Mouse (Mus musculus): Measurements from ENCODE around the gene Cks1b.

DNA sequence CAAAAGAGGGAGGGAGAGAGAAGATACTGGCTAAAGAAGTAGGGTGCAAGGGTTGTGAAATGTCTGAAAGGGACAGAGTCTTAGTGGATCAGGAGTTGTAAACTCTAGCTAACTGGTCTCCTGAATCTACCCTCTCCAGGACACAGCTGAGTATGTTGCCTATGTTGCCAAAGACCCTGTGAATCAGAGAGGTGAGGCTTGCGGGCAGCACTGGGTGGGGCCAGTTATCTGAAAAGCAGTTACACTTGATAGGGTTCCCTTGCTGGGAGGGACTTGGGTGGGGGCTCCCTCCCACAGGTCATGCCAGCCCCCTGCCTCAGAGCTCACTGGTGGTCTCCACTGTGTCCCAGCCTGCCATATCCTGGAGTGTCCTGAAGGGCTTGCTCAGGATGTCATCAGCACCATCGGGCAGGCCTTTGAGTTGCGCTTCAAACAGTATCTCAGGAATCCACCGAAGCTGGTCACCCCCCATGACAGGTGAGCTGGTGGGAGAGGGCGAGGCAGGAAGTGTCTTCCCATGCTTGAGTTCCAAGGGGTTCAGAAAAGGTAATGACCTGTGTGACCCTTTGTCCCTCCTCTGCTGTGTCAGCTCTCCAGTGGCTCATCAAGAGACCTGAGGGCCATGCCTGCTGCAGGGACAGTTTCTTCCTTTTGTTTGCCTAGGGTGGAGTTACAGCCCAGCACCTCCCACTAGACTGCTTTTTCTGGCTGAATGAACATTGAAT is 6.4 kb upstream of the Cks1b start:
- TF ChIP-seq CTCF (IDR thresholded peaks at IDR 0.05; ENCODE audit: control insufficient read depth, insufficient read depth, insufficient replicate concordance, low read depth, low read length) (no peak), POLR2A (IDR thresholded peaks at IDR 0.05; ENCODE audit: control insufficient read depth, low read depth, low read length) (no peak)

All from testis, adult 2 months (tissue).